33 mouse cellular contexts compared by ENCODE assay signal in the genomic region with DNA sequence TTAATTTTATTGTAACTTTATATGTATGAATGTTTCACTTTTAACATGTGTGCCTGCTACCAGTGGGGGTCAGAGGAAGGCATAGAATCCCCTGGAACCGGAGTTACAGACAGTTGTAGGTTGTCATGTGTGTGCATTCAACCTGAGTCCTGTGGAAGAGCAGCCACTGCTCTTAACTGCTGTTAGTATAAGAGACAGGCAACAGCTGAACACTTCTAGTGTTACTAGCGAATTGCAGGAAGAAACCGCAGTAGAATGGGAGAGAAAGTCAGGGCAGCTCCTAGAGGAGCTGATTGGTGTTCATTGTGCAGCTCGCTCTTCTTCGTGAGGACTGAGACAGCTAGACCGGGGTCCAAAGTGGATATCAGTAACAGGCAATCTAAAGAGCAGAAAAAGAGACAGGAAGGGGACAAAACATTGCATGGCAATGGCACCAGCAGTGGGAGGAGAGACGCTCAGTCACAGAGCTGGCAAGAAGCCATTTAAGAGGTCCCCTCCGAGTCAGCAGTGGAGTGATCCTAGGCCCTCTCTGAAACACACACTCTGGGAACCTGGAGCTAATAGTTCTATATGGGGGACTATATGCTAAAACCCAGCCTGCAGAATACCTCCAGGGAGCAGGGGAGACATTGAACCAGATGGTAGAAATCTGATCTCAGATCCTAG. TPM values are rescaled to one million over a fixed set of nuclear protein-coding genes. Genes with fewer than 3 reads are reported as not detected.
A peak's percentile ranks its signal among the peaks of the same experiment; 100 is the strongest.
DNase-seq lines count a peak whose midpoint lies in the region; ATAC-seq and TF ChIP-seq lines count a peak whose summit lies in the region.
"Had no signal": no experiment of that assay in that cellular context is flagged by ENCODE, and none has a peak within 500 bp of the region (broad histone marks: within the 10 kb centered on the region; RNA-seq: fewer than 3 reads in every experiment).

No protein-coding gene starts in this region.

- H3K27me3 ChIP-seq in kidney, postnatal 0 days (ENCODE audit: insufficient read depth, low read length) = no peaks in the 10 kb centered on the region
- H3K27me3 ChIP-seq in kidney, embryonic 14.5 days (ENCODE audit: control insufficient read depth, insufficient read depth, low read length) = no peaks in the 10 kb centered on the region
- H3K27me3 ChIP-seq in C2C12 (ENCODE audit: control insufficient read depth, insufficient read depth, insufficient read length) = no peaks in the 10 kb centered on the region
- H3K27me3 ChIP-seq: hindbrain, embryonic 15.5 days; midbrain, embryonic 15.5 days; neural tube, embryonic 13.5 days; stomach, embryonic 15.5 days had no signal

- H3K36me3 ChIP-seq in kidney, postnatal 0 days (ENCODE audit: insufficient read depth, low read length) = no peaks in the 10 kb centered on the region
- H3K36me3 ChIP-seq in kidney, embryonic 14.5 days (ENCODE audit: control insufficient read depth, insufficient read depth, low read length) = no peaks in the 10 kb centered on the region
- H3K36me3 ChIP-seq in C2C12 (ENCODE audit: control insufficient read depth, insufficient read depth) = no peaks in the 10 kb centered on the region
- H3K36me3 ChIP-seq: forebrain, embryonic 10.5 days; hindbrain, embryonic 15.5 days; midbrain, embryonic 15.5 days; neural tube, embryonic 13.5 days; stomach, embryonic 15.5 days had no signal

- no peaks in the 10 kb centered on the region for H3K4me1 ChIP-seq in kidney, postnatal 0 days (replicated peaks; ENCODE audit: insufficient read depth, low read length)
- no peaks in the 10 kb centered on the region for H3K4me1 ChIP-seq in kidney, embryonic 14.5 days (ENCODE audit: control insufficient read depth, insufficient read depth, low read length)
- H3K4me1 ChIP-seq in embryonic fibroblast, embryonic 13.5 days (ENCODE audit: control insufficient read depth, insufficient read depth, low read length) = peaks cover 11% of the 10 kb centered on the region
- H3K4me1 ChIP-seq: forebrain, embryonic 10.5 days; hindbrain, embryonic 15.5 days; midbrain, embryonic 15.5 days; stomach, embryonic 15.5 days had no signal

- TF ChIP-seq CTCF in kidney, postnatal 0 days (IDR thresholded peaks at IDR 0.05; ENCODE audit: low read depth) = no peak
- no peak for TF ChIP-seq CTCF in C2C12 (IDR thresholded peaks at IDR 0.05; ENCODE audit: control insufficient read depth, insufficient read depth, insufficient read length)
- TF ChIP-seq CTCF in embryonic fibroblast, embryonic 13.5 days (IDR thresholded peaks at IDR 0.05; ENCODE audit: borderline replicate concordance, insufficient read depth, low read length) = no peak

- no peaks in the 10 kb centered on the region for H3K79me2 ChIP-seq in C2C12 (ENCODE audit: control insufficient read depth, insufficient read depth)

- no peak overlapping the region for H3K4me2 ChIP-seq in kidney, postnatal 0 days (ENCODE audit: low read length)
- no peak overlapping the region for H3K4me2 ChIP-seq in kidney, embryonic 14.5 days (replicated peaks; ENCODE audit: low read depth, low read length)
- H3K4me2 ChIP-seq: heart, embryonic 11.5 days; hindbrain, embryonic 15.5 days; midbrain, embryonic 15.5 days; neural tube, embryonic 13.5 days; stomach, embryonic 15.5 days had no signal

- no peak overlapping the region for H3K9ac ChIP-seq in kidney, postnatal 0 days (ENCODE audit: low read depth, low read length)
- H3K9ac ChIP-seq in kidney, embryonic 14.5 days (ENCODE audit: low read depth, low read length) = no peak overlapping the region
- H3K9ac ChIP-seq: hindbrain, embryonic 15.5 days; midbrain, embryonic 15.5 days; neural tube, embryonic 13.5 days; stomach, embryonic 15.5 days had no signal

- TF ChIP-seq POLR2A in embryonic fibroblast, embryonic 13.5 days (IDR thresholded peaks at IDR 0.05; ENCODE audit: low read depth, low read length) = no peak

- DNase-seq in kidney, postnatal 0 days (ENCODE audit: low spot score) = peak; percentile 22
- no peak for DNase-seq in frontal cortex, postnatal 25 days (ENCODE audit: low spot score in 2 of 2)
- no peak for DNase-seq in left cerebral cortex, postnatal 14 days (ENCODE audit: low spot score in 2 of 2)
- DNase-seq: adrenal gland, postnatal 25 days; cerebellum, adult 9-10 months; kidney, adult 8-10 months; kidney, postnatal 36 days; liver; lung, postnatal 4 days; right cerebral cortex, postnatal 4 days; thymus, postnatal 25 days had no signal

- H3K4me3 ChIP-seq in kidney, postnatal 0 days (replicated peaks; ENCODE audit: low read depth, low read length) = no peak overlapping the region
- no peak overlapping the region for H3K4me3 ChIP-seq in kidney, embryonic 14.5 days (ENCODE audit: low read length)
- no peak overlapping the region for H3K4me3 ChIP-seq in C2C12 (ENCODE audit: insufficient read depth, poor library complexity, severe bottlenecking)
- H3K4me3 ChIP-seq in embryonic fibroblast, embryonic 13.5 days (ENCODE audit: insufficient read depth, low read length) = no peak overlapping the region
- H3K4me3 ChIP-seq: forebrain, embryonic 10.5 days; hindbrain, embryonic 15.5 days; midbrain, embryonic 15.5 days; neural tube, embryonic 13.5 days; stomach, embryonic 15.5 days had no signal

- no peak overlapping the region for H3K27ac ChIP-seq in kidney, postnatal 0 days
- H3K27ac ChIP-seq in kidney, embryonic 14.5 days (ENCODE audit: low read depth, low read length) = no peak overlapping the region
- peak overlapping the region; percentile 76 for H3K27ac ChIP-seq in embryonic fibroblast, embryonic 13.5 days (ENCODE audit: insufficient read depth, low read length)
- H3K27ac ChIP-seq: forebrain, embryonic 10.5 days; hindbrain, embryonic 15.5 days; midbrain, embryonic 15.5 days; neural tube, embryonic 13.5 days; stomach, embryonic 15.5 days had no signal

- H3K79me3 ChIP-seq in C2C12 (ENCODE audit: low read depth) = no peaks in the 10 kb centered on the region

- peak overlapping the region; percentile 35 for H3ac ChIP-seq in C2C12 (ENCODE audit: control insufficient read depth, insufficient read length, low read depth)

- no peak for ATAC-seq in kidney, postnatal 0 days (replicated peaks; ENCODE audit: low FRiP score, low read depth)
- no peak for ATAC-seq in kidney, embryonic 14.5 days (ENCODE audit: low FRiP score, low TSS enrichment)
- peak; percentile 40 for ATAC-seq in common myeloid progenitor, adult 5-6 weeks (replicated peaks; ENCODE audit: low read depth, poor library complexity, severe bottlenecking)
- ATAC-seq: midbrain, embryonic 15.5 days had no signal

- intact Hi-C loops in left cerebral cortex, postnatal 14 days (cut with DNase I) = no loop called here

- no peaks in the 10 kb centered on the region for H3K9me3 ChIP-seq in kidney, postnatal 0 days (replicated peaks; ENCODE audit: low read length)
- H3K9me3 ChIP-seq in kidney, embryonic 14.5 days (ENCODE audit: control insufficient read depth, low read length) = no peaks in the 10 kb centered on the region
- H3K9me3 ChIP-seq: forebrain, embryonic 10.5 days; hindbrain, embryonic 15.5 days; midbrain, embryonic 15.5 days; neural tube, embryonic 13.5 days; stomach, embryonic 15.5 days had no signal

- 45% methylated on average over 8 of the region's 8 CpGs for WGBS in kidney, postnatal 0 days
- WGBS in kidney, embryonic 14.5 days = 64% methylated on average over 8 of the region's 8 CpGs

TF ChIP-seq in C2C12, 6 proteins besides CTCF, POLR2A, EP300 and RAD21:
- TF ChIP-seq MYOD1 (IDR thresholded peaks at IDR 0.05; ENCODE audit: control insufficient read depth, insufficient read length, low read depth) = peak; percentile 87
- TF ChIP-seq MAX (IDR thresholded peaks at IDR 0.05) = no peak
- no peak for TF ChIP-seq MYOG (IDR thresholded peaks at IDR 0.05; ENCODE audit: control insufficient read depth, extremely low read depth, insufficient read length)
- no peak for TF ChIP-seq FOSL1 (IDR thresholded peaks at IDR 0.05; ENCODE audit: insufficient read depth, low read length, poor library complexity, severe bottlenecking)

RNA-seq across cellular contexts. Expression of a gene that starts 24.4 kb away (rescaled TPM):
- 33.5 and 37.0 TPM in 2 replicates for polyA plus RNA-seq in kidney, postnatal 0 days (2015; fragmentation: Nextera tagmentation; extraction: Ambion mirVana)
- polyA plus RNA-seq in kidney, embryonic 14.5 days (2014; fragmentation: Nextera tagmentation; extraction: Ambion mirVana) = 20.8 and 20.9 TPM in 2 replicates
- 1.7 TPM for polyA plus RNA-seq in C2C12 (2012; fragmentation: generic; extraction: Trizol)
- total RNA-seq in common myeloid progenitor, adult 5-6 weeks (2017) = 3.6 and 4.8 TPM in 2 replicates
- 26.8 and 38.7 TPM in 2 replicates for polyA plus RNA-seq in embryonic fibroblast, embryonic 13.5 days (2011; ENCODE audit: insufficient read length, low read depth, missing spikeins)
- 1 to 10 TPM; 2.2 to 2.3 TPM for total RNA-seq in left cerebral cortex, postnatal 14 days (2021)

RNA-seq across cellular contexts. Expression of a gene that starts 59.5 kb away (rescaled TPM):
- polyA plus RNA-seq in kidney, postnatal 0 days (2015; fragmentation: Nextera tagmentation; extraction: Ambion mirVana) = not detected in 2 replicates
- polyA plus RNA-seq in kidney, embryonic 14.5 days (2014; fragmentation: Nextera tagmentation; extraction: Ambion mirVana) = not detected in 2 replicates
- not detected for polyA plus RNA-seq in C2C12 (2012; fragmentation: generic; extraction: Trizol)
- total RNA-seq in common myeloid progenitor, adult 5-6 weeks (2017) = not detected in 2 replicates
- polyA plus RNA-seq in embryonic fibroblast, embryonic 13.5 days (2011; ENCODE audit: insufficient read length, low read depth, missing spikeins) = not detected in 2 replicates
- not detected for total RNA-seq in left cerebral cortex, postnatal 14 days (2021)
- total RNA-seq: adrenal gland, postnatal 25 days; gastrocnemius, adult 8-10 months; hematopoietic stem cell, adult 5-6 weeks; layer of hippocampus, adult 8-10 months; left cerebral cortex, postnatal 36 days; megakaryocyte-erythroid progenitor cell, adult 5-6 weeks had no signal
- polyA plus RNA-seq: brain, embryonic 14.5 days; cortical plate, adult 2 months; embryonic facial prominence, embryonic 11.5 days; forebrain, embryonic 10.5 days; gonadal fat pad, adult 2 months; heart, embryonic 11.5 days; heart, postnatal 0 days; hindbrain, embryonic 15.5 days; intestine, embryonic 14.5 days; liver, embryonic 16.5 days; midbrain, embryonic 15.5 days; neural tube, embryonic 13.5 days; stomach, embryonic 15.5 days had no signal
